Comparison of ENCODE assay signal across 18 mouse cellular contexts in genomic region chr17:78894991-78895390, GRCm38 (mm10). TPM values are rescaled to one million over a fixed set of nuclear protein-coding genes. Genes with fewer than 3 reads are reported as not detected.
DNase-seq lines count a peak whose midpoint lies in the region; ATAC-seq and TF ChIP-seq lines count a peak whose summit lies in the region.
"Had no signal": no experiment of that assay in that cellular context is flagged by ENCODE, and none has a peak within 500 bp of the region (broad histone marks: within the 10 kb centered on the region; RNA-seq: fewer than 3 reads in every experiment).

No protein-coding gene starts in this region.

- H3K4me1 ChIP-seq in heart, postnatal 0 days (ENCODE audit: control insufficient read depth, insufficient read depth), result no peaks in the 10 kb centered on the region
- H3K4me1 ChIP-seq in lung, embryonic 15.5 days, result no peaks in the 10 kb centered on the region
- peaks cover 7% of the 10 kb centered on the region; the same call in 1 of the 2 replicates for H3K4me1 ChIP-seq in embryonic facial prominence, embryonic 15.5 days
- H3K4me1 ChIP-seq: embryonic facial prominence, embryonic 12.5 days; forebrain, embryonic 10.5 days; hindbrain, embryonic 12.5 days; neural tube, embryonic 12.5 days; stomach, embryonic 15.5 days had no signal

- DNase-seq in heart, postnatal 0 days (ENCODE audit: low spot score), result no peak
- DNase-seq in heart, postnatal 10 days, result no peak
- DNase-seq in lung, postnatal 14 days, result no peak
- peak; percentile 72 for DNase-seq in ES-CJ7 (ENCODE audit: low read depth, low spot score)
- DNase-seq in spleen, postnatal 10 days (ENCODE audit: low spot score in 2 of 2), result no peak

- intact Hi-C loops in heart, postnatal 10 days (cut with DNase I), result no loop called here

- WGBS in heart, postnatal 0 days, result 67% methylated on average over 7 of the region's 7 CpGs
- WGBS in lung, embryonic 15.5 days, result 71% methylated on average over 7 of the region's 7 CpGs
- 72% methylated on average over 7 of the region's 7 CpGs for WGBS in embryonic facial prominence, embryonic 15.5 days

- no peak overlapping the region for H3K27ac ChIP-seq in heart, postnatal 0 days (ENCODE audit: low read depth)
- H3K27ac ChIP-seq in lung, embryonic 15.5 days, result no peak overlapping the region
- no peak overlapping the region for H3K27ac ChIP-seq in embryonic facial prominence, embryonic 15.5 days (replicated peaks)
- H3K27ac ChIP-seq: embryonic facial prominence, embryonic 12.5 days; forebrain, embryonic 10.5 days; hindbrain, embryonic 12.5 days; limb, embryonic 15.5 days; neural tube, embryonic 12.5 days; stomach, embryonic 15.5 days had no signal

- no peak for TF ChIP-seq EP300 in heart, postnatal 0 days (IDR thresholded peaks at IDR 0.05; ENCODE audit: low read depth)

- H3K9me3 ChIP-seq in heart, postnatal 0 days (replicated peaks; ENCODE audit: control insufficient read depth, low read length), result no peaks in the 10 kb centered on the region
- H3K9me3 ChIP-seq in lung, embryonic 15.5 days, result no peaks in the 10 kb centered on the region
- no peaks in the 10 kb centered on the region for H3K9me3 ChIP-seq in embryonic facial prominence, embryonic 15.5 days (replicated peaks)
- H3K9me3 ChIP-seq: embryonic facial prominence, embryonic 12.5 days; forebrain, embryonic 10.5 days; hindbrain, embryonic 12.5 days; limb, embryonic 15.5 days; neural tube, embryonic 12.5 days; stomach, embryonic 15.5 days had no signal

- H3K27me3 ChIP-seq in heart, postnatal 0 days (ENCODE audit: control insufficient read depth, insufficient read depth, low read length), result no peaks in the 10 kb centered on the region
- no peaks in the 10 kb centered on the region for H3K27me3 ChIP-seq in lung, embryonic 15.5 days
- no peaks in the 10 kb centered on the region for H3K27me3 ChIP-seq in embryonic facial prominence, embryonic 15.5 days
- H3K27me3 ChIP-seq: embryonic facial prominence, embryonic 12.5 days; hindbrain, embryonic 12.5 days; limb, embryonic 15.5 days; neural tube, embryonic 12.5 days; stomach, embryonic 15.5 days had no signal

- H3K9ac ChIP-seq in heart, postnatal 0 days (replicated peaks; ENCODE audit: low read depth, low read length), result no peak overlapping the region
- no peak overlapping the region for H3K9ac ChIP-seq in lung, embryonic 15.5 days
- no peak overlapping the region for H3K9ac ChIP-seq in embryonic facial prominence, embryonic 15.5 days
- H3K9ac ChIP-seq: embryonic facial prominence, embryonic 12.5 days; hindbrain, embryonic 12.5 days; limb, embryonic 15.5 days; neural tube, embryonic 12.5 days; stomach, embryonic 15.5 days had no signal

- no peak overlapping the region for H3K4me3 ChIP-seq in heart, postnatal 0 days (ENCODE audit: low read depth, low read length)
- no peak overlapping the region for H3K4me3 ChIP-seq in lung, embryonic 15.5 days
- H3K4me3 ChIP-seq in embryonic facial prominence, embryonic 15.5 days (replicated peaks), result peak overlapping the region; percentile 22; the same call in 1 of the 2 replicates
- H3K4me3 ChIP-seq: embryonic facial prominence, embryonic 12.5 days; forebrain, embryonic 10.5 days; hindbrain, embryonic 12.5 days; neural tube, embryonic 12.5 days had no signal

- H3K4me2 ChIP-seq in heart, postnatal 0 days (ENCODE audit: low read depth, low read length), result peak overlapping the region; percentile 53
- peak overlapping the region; percentile 57; the same call in 1 of the 2 replicates for H3K4me2 ChIP-seq in lung, embryonic 15.5 days
- H3K4me2 ChIP-seq in embryonic facial prominence, embryonic 15.5 days (replicated peaks), result peak overlapping the region; percentile 42; the same call in 1 of the 2 replicates
- H3K4me2 ChIP-seq: hindbrain, embryonic 12.5 days; neural tube, embryonic 12.5 days had no signal

- ATAC-seq in heart, postnatal 0 days (ENCODE audit: insufficient read depth, low read depth), result no peak
- no peak for ATAC-seq in lung, embryonic 15.5 days (ENCODE audit: borderline replicate concordance, extremely low read depth, low FRiP score, low TSS enrichment)
- no peak for ATAC-seq in embryonic facial prominence, embryonic 15.5 days (ENCODE audit: insufficient number of reproducible peaks, low FRiP score, low TSS enrichment, low read depth)

- H3K36me3 ChIP-seq in heart, postnatal 0 days (replicated peaks; ENCODE audit: control insufficient read depth, insufficient read depth, low read length), result no peaks in the 10 kb centered on the region
- H3K36me3 ChIP-seq in lung, embryonic 15.5 days, result no peaks in the 10 kb centered on the region
- no peaks in the 10 kb centered on the region for H3K36me3 ChIP-seq in embryonic facial prominence, embryonic 15.5 days
- H3K36me3 ChIP-seq: embryonic facial prominence, embryonic 12.5 days; forebrain, embryonic 10.5 days; hindbrain, embryonic 12.5 days; limb, embryonic 15.5 days; neural tube, embryonic 12.5 days; stomach, embryonic 15.5 days had no signal

- TF ChIP-seq CTCF in heart, postnatal 0 days (IDR thresholded peaks at IDR 0.05; ENCODE audit: low read depth), result no peak

RNA-seq across cellular contexts. Expression of gene Sult6b1, which starts 11.8 kb away (rescaled TPM):
- not detected in 2 replicates for total RNA-seq in heart, postnatal 0 days (2014; rRNA removed; ENCODE audit: low replicate concordance)
- polyA plus RNA-seq in heart, postnatal 0 days (2015; fragmentation: Nextera tagmentation; extraction: Ambion mirVana), result 0.14 TPM in 1 of 2 replicates, not detected in the other
- not detected for total RNA-seq in heart, postnatal 10 days (2021)
- polyA plus RNA-seq in lung, embryonic 15.5 days (2015; fragmentation: Nextera tagmentation; extraction: Ambion mirVana), result 0.08 and 0.14 TPM in 2 replicates
- 0.33 and 0.35 TPM in 2 replicates for polyA plus RNA-seq in embryonic facial prominence, embryonic 15.5 days (2015; fragmentation: Nextera tagmentation; extraction: Ambion mirVana)
- total RNA-seq: common myeloid progenitor, adult 5-6 weeks; gastrocnemius, adult 8-10 months; heart, adult 18-20 months; megakaryocyte-erythroid progenitor cell, adult 5-6 weeks had no signal
- polyA plus RNA-seq: forebrain, embryonic 10.5 days; limb, embryonic 15.5 days; lung, adult 2 months; neural tube, embryonic 12.5 days had no signal

RNA-seq across cellular contexts. Expression of gene Eif2ak2, which starts 12.6 kb away (rescaled TPM):
- total RNA-seq in heart, postnatal 0 days (2014; rRNA removed; ENCODE audit: low replicate concordance), result 4.7 and 15.6 TPM in 2 replicates
- 7.4 and 11.6 TPM in 2 replicates for polyA plus RNA-seq in heart, postnatal 0 days (2015; fragmentation: Nextera tagmentation; extraction: Ambion mirVana)
- total RNA-seq in heart, postnatal 10 days (2021), result 10 to 100 TPM; 13.3 to 13.9 TPM
- 13.2 and 14.9 TPM in 2 replicates for polyA plus RNA-seq in lung, embryonic 15.5 days (2015; fragmentation: Nextera tagmentation; extraction: Ambion mirVana)
- 9.4 and 11.3 TPM in 2 replicates for polyA plus RNA-seq in embryonic facial prominence, embryonic 15.5 days (2015; fragmentation: Nextera tagmentation; extraction: Ambion mirVana)

RNA-seq across cellular contexts. Expression of gene Cebpzos, which starts 21.3 kb away (rescaled TPM):
- 21.4 and 56.7 TPM in 2 replicates for total RNA-seq in heart, postnatal 0 days (2014; rRNA removed; ENCODE audit: low replicate concordance)
- polyA plus RNA-seq in heart, postnatal 0 days (2015; fragmentation: Nextera tagmentation; extraction: Ambion mirVana), result 134 and 145 TPM in 2 replicates
- 10 to 100 TPM; 41.6 to 52.5 TPM for total RNA-seq in heart, postnatal 10 days (2021)
- 82.6 and 89.4 TPM in 2 replicates for polyA plus RNA-seq in lung, embryonic 15.5 days (2015; fragmentation: Nextera tagmentation; extraction: Ambion mirVana)
- 93.6 and 107 TPM in 2 replicates for polyA plus RNA-seq in embryonic facial prominence, embryonic 15.5 days (2015; fragmentation: Nextera tagmentation; extraction: Ambion mirVana)

RNA-seq across cellular contexts. Expression of gene Cebpz, which starts 41.9 kb away (rescaled TPM):
- total RNA-seq in heart, postnatal 0 days (2014; rRNA removed; ENCODE audit: low replicate concordance), result 6.1 and 9.4 TPM in 2 replicates
- polyA plus RNA-seq in heart, postnatal 0 days (2015; fragmentation: Nextera tagmentation; extraction: Ambion mirVana), result 27.9 and 28.4 TPM in 2 replicates
- 10 to 100 TPM; 19.1 to 21.0 TPM for total RNA-seq in heart, postnatal 10 days (2021)
- 46.4 and 47.3 TPM in 2 replicates for polyA plus RNA-seq in lung, embryonic 15.5 days (2015; fragmentation: Nextera tagmentation; extraction: Ambion mirVana)
- polyA plus RNA-seq in embryonic facial prominence, embryonic 15.5 days (2015; fragmentation: Nextera tagmentation; extraction: Ambion mirVana), result 57.6 and 57.9 TPM in 2 replicates

RNA-seq across cellular contexts. Expression of gene Ndufaf7, which starts 41.9 kb away (rescaled TPM):
- 21.5 and 31.8 TPM in 2 replicates for total RNA-seq in heart, postnatal 0 days (2014; rRNA removed; ENCODE audit: low replicate concordance)
- 60.7 and 61.6 TPM in 2 replicates for polyA plus RNA-seq in heart, postnatal 0 days (2015; fragmentation: Nextera tagmentation; extraction: Ambion mirVana)
- total RNA-seq in heart, postnatal 10 days (2021), result 10 to 100 TPM; 51.6 to 53.1 TPM
- polyA plus RNA-seq in lung, embryonic 15.5 days (2015; fragmentation: Nextera tagmentation; extraction: Ambion mirVana), result 56.9 and 60.0 TPM in 2 replicates
- polyA plus RNA-seq in embryonic facial prominence, embryonic 15.5 days (2015; fragmentation: Nextera tagmentation; extraction: Ambion mirVana), result 53.3 and 56.1 TPM in 2 replicates
